Mouse (Mus musculus) kidney, embryonic 16.5 days (tissue): Measurements from ENCODE around the gene Myo10. TPM values are rescaled to one million over a fixed set of nuclear protein-coding genes. Genes with fewer than 3 reads are reported as not detected.

Experiments
- ATAC-seq: fragments of 200-750 bp; cut with Nextera tagmentation; 2 replicates; pipeline ENCODE4 v1.8.0; 2017; ENCODE audit warnings: moderate TSS enrichment; ENCODE audit not compliant: low FRiP score, low TSS enrichment
- H3K27ac ChIP-seq: fragments of 300-500 bp; sonication (generic); 2 replicates; pipeline ENCODE4 v1.5.1; 2014; ENCODE audit warnings: low read length
- H3K27me3 ChIP-seq: fragments of 300-500 bp; sonication (generic); 2 replicates; pipeline ENCODE4 v1.6.1; 2014; ENCODE audit warnings: low read length, control low read depth, mixed read lengths; ENCODE audit not compliant: insufficient read depth
- H3K36me3 ChIP-seq: fragments of 300-500 bp; sonication (generic); 2 replicates; pipeline ENCODE4 v1.6.1; 2014; ENCODE audit warnings: low read length, control low read depth, mixed read lengths; ENCODE audit not compliant: insufficient read depth
- H3K4me1 ChIP-seq: fragments of 300-500 bp; sonication (generic); 2 replicates; pipeline ENCODE4 v1.6.1; 2014; ENCODE audit warnings: low read length, control low read depth, mixed read lengths; ENCODE audit not compliant: insufficient read depth
- H3K4me2 ChIP-seq: fragments of 300-500 bp; sonication (generic); replicated peaks from 2 replicates; pipeline ENCODE4 v1.6.1; 2014; ENCODE audit warnings: low read depth, low read length
- H3K4me3 ChIP-seq: fragments of 300-500 bp; sonication (generic); 2 replicates; pipeline ENCODE4 v1.5.1; 2014; ENCODE audit warnings: mild to moderate bottlenecking, low read length
- H3K9ac ChIP-seq: fragments of 300-500 bp; sonication (generic); replicated peaks from 2 replicates; pipeline ENCODE4 v1.6.1; 2014; ENCODE audit warnings: low read length
- H3K9me3 ChIP-seq: fragments of 300-500 bp; sonication (generic); 2 replicates; pipeline ENCODE4 v1.6.1; 2016; ENCODE audit warnings: low read length, control low read depth
- WGBS: fragments of 180-500 bp; shearing (Covaris S2); extraction: QIAGEN DNeasy Blood & Tissue Kit; methylation state at CpG from one replicate; pipeline ENCODE4 v1.1.7; 2014; 5-methylcytosine and 5-hydroxymethylcytosine counted together
- polyA plus RNA-seq: library from polyadenylated mRNA; unstranded; fragments of >200 nt; fragmentation: Nextera tagmentation; extraction: Ambion mirVana; gene quantifications from 2 replicates; pipeline ENCODE4 v1.2.1, GENCODE M21; 2015

Myo10 gene
- 33.2 and 37.7 TPM in 2 replicates for polyA plus RNA-seq

- under 1% methylated on average over 52 of the region's 53 CpGs for WGBS
- no peaks in the 10 kb centered on the region for H3K27me3 ChIP-seq
- no peaks in the 10 kb centered on the region for H3K9me3 ChIP-seq
- H3K4me3 ChIP-seq = peak within 1 kb of the TSS; percentile 94
- peak within 1 kb of the TSS; percentile 98 for H3K27ac ChIP-seq
- H3K4me2 ChIP-seq = peak within 1 kb of the TSS; percentile 67
- H3K36me3 ChIP-seq = no peaks in the 10 kb centered on the region
- peak within 1 kb of the TSS; percentile 92 for H3K9ac ChIP-seq
- H3K4me1 ChIP-seq = peaks cover 41% of the 10 kb centered on the region
- ATAC-seq = peak; percentile 94
Measured at GRCm38 (mm10) chr15:25622200-25622866, at the start of gene Myo10. Gene Myo10, plus strand, starts transcription at chr15:25622525.

- Histone ChIP-seq H3K9ac (no peak overlapping the region), H3K4me2 (no peak overlapping the region), H3K36me3 (no peaks in the 10 kb centered on the region), H3K9me3 (no peaks in the 10 kb centered on the region), H3K4me3 (no peak overlapping the region), H3K4me1 (no peaks in the 10 kb centered on the region), H3K27me3 (no peaks in the 10 kb centered on the region), H3K27ac (no peak overlapping the region)
- no peak for ATAC-seq
- WGBS = 55% methylated on average over 3 of the region's 3 CpGs
Measured at GRCm38 (mm10) chr15:25573113-25573512, 49.2 kb upstream of the Myo10 start.

DNA sequence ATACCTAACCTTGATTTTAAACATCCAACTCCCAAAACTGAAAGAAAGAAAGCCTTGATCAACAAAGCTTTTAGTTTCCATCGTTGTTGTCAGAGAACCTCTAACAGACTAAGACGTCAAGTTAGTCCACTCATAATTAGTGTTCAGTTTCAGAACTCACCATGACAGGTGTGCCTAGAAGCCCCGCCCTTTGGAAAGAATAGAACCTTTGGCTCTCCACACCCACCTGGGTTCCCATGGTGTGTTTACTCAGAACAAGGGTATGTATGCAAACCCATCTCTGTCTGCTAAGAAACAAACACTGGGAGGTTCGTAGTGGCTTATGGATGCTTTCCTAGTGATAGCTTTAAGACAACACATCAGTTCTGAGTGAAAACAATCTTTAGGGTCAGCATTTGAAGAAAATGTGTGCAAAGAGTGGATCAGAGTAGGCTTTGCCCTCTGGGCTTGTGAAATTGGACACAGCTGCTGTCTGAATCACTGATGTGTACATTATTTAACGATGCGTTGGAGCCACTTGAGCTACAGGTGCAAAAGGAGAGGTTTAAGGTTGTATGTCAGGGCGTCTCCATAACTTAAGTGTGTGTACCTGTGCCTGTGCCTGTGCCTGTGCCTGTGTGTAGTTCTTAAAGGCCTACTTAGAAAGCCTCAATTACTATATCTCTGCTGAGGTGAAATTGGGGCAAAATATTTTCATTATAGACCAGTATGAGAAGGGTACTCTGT lies 48.3 kb upstream of the Myo10 start:
- WGBS = 59% methylated on average over 7 of the region's 7 CpGs
- H3K4me3 ChIP-seq = no peak overlapping the region

GRCm38 (mm10) chr15:25577327-25578051 lies 44.8 kb upstream of the Myo10 start:
- H3K4me2 ChIP-seq = no peak overlapping the region
- H3K27me3 ChIP-seq = no peaks in the 10 kb centered on the region
- H3K27ac ChIP-seq = no peak overlapping the region
- H3K4me3 ChIP-seq = no peak overlapping the region
- H3K4me1 ChIP-seq = no peaks in the 10 kb centered on the region
- 74% methylated on average over 8 of the region's 8 CpGs for WGBS
- H3K9me3 ChIP-seq = no peaks in the 10 kb centered on the region
- no peaks in the 10 kb centered on the region for H3K36me3 ChIP-seq
- no peak for ATAC-seq
- no peak overlapping the region for H3K9ac ChIP-seq

More for the DNA sequence above, 48.3 kb upstream of the Myo10 start:
- Histone ChIP-seq H3K27ac (no peak overlapping the region), H3K4me1 (no peaks in the 10 kb centered on the region), H3K9me3 (no peaks in the 10 kb centered on the region), H3K9ac (no peak overlapping the region), H3K4me2 (no peak overlapping the region), H3K27me3 (no peaks in the 10 kb centered on the region), H3K36me3 (no peaks in the 10 kb centered on the region)
- no peak for ATAC-seq

DNA sequence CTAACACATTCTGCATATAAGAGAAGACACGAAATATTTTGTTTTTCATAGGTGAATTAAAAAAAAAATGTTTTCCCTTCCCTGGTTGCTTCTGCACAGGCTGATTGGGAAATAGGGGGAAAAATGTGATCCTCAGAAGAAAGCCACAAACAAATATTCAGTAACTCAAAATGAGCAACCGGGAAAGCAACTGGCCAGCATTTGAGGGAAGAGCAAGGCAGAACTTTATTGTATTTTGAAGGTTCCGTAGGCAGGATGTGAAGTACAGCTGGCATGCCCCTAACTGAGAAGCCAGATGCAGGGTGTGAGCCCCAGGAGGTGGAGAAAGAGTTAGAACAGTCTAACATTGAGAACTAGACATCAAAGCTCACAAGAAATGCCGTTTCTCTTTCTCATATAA lies 44.0 kb upstream of the Myo10 start:
- Histone ChIP-seq H3K4me1 (no peaks in the 10 kb centered on the region), H3K4me2 (no peak overlapping the region), H3K9me3 (no peaks in the 10 kb centered on the region), H3K9ac (no peak overlapping the region), H3K27ac (no peak overlapping the region), H3K36me3 (no peaks in the 10 kb centered on the region), H3K27me3 (no peaks in the 10 kb centered on the region), H3K4me3 (no peak overlapping the region)
- 83% methylated on average over 4 of the region's 4 CpGs for WGBS
- ATAC-seq = no peak

- no peaks in the 10 kb centered on the region for H3K36me3 ChIP-seq
- no peak overlapping the region for H3K9ac ChIP-seq
- ATAC-seq = no peak
- H3K27ac ChIP-seq = no peak overlapping the region
- no peak overlapping the region for H3K4me3 ChIP-seq
- no peaks in the 10 kb centered on the region for H3K27me3 ChIP-seq
- WGBS = 57% methylated on average over 6 of the region's 6 CpGs
- no peaks in the 10 kb centered on the region for H3K9me3 ChIP-seq
- H3K4me1 ChIP-seq = peaks cover 6% of the 10 kb centered on the region
- no peak overlapping the region for H3K4me2 ChIP-seq
Measured at GRCm38 (mm10) chr15:25580731-25581130, 41.6 kb upstream of the Myo10 start.

DNA sequence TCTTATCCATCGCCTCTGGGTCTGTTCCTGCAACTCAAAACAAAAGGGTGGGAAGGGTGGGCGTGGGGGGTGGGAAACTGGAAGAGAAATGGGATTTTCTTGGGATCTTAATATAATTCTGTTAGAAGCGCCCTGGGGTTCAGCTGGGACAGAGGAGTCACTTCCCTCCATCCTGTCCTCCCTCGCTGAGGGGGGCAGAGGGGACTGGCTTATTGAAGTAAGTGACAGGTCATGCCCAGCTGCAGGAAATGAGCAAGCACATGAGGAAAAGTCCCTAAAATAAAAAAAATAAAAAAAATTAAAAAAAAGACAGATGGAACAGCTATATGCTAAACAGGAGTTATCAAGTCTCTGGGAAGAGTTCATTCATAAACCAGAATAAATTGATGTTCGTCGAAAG lies 40.3 kb upstream of the Myo10 start:
- Histone ChIP-seq H3K27me3 (no peaks in the 10 kb centered on the region), H3K27ac (no peak overlapping the region), H3K9me3 (no peaks in the 10 kb centered on the region), H3K4me3 (no peak overlapping the region), H3K4me2 (no peak overlapping the region), H3K4me1 (peaks cover 18% of the 10 kb centered on the region), H3K9ac (no peak overlapping the region), H3K36me3 (no peaks in the 10 kb centered on the region)
- WGBS = 70% methylated on average over 6 of the region's 6 CpGs
- ATAC-seq = no peak

GRCm38 (mm10) chr15:25583361-25583760 lies 39.0 kb upstream of the Myo10 start:
- Histone ChIP-seq H3K9me3 (no peaks in the 10 kb centered on the region), H3K9ac (no peak overlapping the region), H3K27me3 (no peaks in the 10 kb centered on the region), H3K4me2 (no peak overlapping the region), H3K4me1 (peaks cover 19% of the 10 kb centered on the region), H3K36me3 (no peaks in the 10 kb centered on the region), H3K4me3 (no peak overlapping the region), H3K27ac (no peak overlapping the region)
- ATAC-seq = no peak
- 92% methylated on average over 8 of the region's 8 CpGs for WGBS

- H3K9me3 ChIP-seq = no peaks in the 10 kb centered on the region
- no peak overlapping the region for H3K9ac ChIP-seq
- H3K4me2 ChIP-seq = no peak overlapping the region
- H3K4me1 ChIP-seq = peaks cover 35% of the 10 kb centered on the region
- ATAC-seq = no peak
- 48% methylated on average over 3 of the region's 3 CpGs for WGBS
- no peak overlapping the region for H3K27ac ChIP-seq
- H3K4me3 ChIP-seq = no peak overlapping the region
- H3K36me3 ChIP-seq = no peaks in the 10 kb centered on the region
- no peaks in the 10 kb centered on the region for H3K27me3 ChIP-seq
Measured at GRCm38 (mm10) chr15:25586828-25587227, 35.5 kb upstream of the Myo10 start.

DNA sequence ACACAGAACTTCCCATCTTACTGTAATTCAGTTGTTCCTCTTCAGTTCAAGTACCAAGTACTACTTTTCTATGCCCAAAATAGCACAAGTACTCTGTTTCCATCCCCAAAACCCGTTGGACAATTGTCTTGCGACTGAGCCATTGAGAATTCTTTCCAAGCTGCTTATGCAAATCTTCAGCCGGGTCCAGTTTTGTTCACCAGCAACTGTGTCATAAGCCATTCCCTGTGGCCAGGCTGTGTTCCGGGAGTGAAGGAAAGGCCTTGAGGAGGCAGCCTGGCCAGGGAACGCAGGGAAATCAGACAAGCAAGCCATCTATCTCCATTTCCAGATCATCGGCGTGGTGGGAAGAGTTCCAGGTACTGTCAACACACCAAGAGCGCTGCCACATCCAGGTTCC lies 34.4 kb upstream of the Myo10 start:
- H3K4me3 ChIP-seq = no peak overlapping the region
- H3K36me3 ChIP-seq = no peaks in the 10 kb centered on the region
- H3K27me3 ChIP-seq = no peaks in the 10 kb centered on the region
- 85% methylated on average over 8 of the region's 8 CpGs for WGBS
- H3K9ac ChIP-seq = no peak overlapping the region
- peaks cover 35% of the 10 kb centered on the region for H3K4me1 ChIP-seq
- no peak for ATAC-seq
- no peak overlapping the region for H3K27ac ChIP-seq
- no peaks in the 10 kb centered on the region for H3K9me3 ChIP-seq
- no peak overlapping the region for H3K4me2 ChIP-seq
